Mouse (Mus musculus): Measurements from ENCODE around the gene Cgrrf1.
"Not testable (repeated sequence)": the region's sequence is repeated elsewhere in the genome, so short reads cannot be mapped to it uniquely, and the experiment has no call there.

Gene Cgrrf1

DNA sequence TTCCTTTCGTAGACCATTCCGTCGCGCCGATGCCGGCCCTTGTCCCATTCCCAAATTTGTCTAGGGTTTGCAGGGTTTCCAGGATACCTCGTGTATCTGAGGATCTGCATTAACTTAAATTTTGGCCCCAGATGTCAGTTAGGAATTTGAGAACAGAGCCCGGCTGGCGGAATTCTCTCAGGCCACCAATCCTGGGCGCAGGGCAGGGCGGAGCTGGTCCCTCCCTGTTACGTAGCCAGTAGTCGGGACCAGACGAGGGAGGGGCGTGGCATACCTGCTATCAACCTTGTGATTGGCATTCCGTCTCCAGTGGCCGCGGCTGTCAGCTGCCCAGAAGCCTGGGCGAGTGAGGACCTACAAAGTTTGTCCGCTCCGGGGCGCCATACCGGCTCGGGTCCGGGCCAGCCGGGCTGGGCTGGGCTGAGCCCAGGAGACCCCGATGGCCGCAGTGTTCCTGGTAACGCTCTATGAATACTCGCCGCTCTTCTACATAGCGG, at the start of gene Cgrrf1:
TSS of gene Cgrrf1 (plus strand) at position 289 of the 497 bp plus-strand sequence.
- DNase-seq (ENCODE audit: low spot score): peak; percentile 99

DNA sequence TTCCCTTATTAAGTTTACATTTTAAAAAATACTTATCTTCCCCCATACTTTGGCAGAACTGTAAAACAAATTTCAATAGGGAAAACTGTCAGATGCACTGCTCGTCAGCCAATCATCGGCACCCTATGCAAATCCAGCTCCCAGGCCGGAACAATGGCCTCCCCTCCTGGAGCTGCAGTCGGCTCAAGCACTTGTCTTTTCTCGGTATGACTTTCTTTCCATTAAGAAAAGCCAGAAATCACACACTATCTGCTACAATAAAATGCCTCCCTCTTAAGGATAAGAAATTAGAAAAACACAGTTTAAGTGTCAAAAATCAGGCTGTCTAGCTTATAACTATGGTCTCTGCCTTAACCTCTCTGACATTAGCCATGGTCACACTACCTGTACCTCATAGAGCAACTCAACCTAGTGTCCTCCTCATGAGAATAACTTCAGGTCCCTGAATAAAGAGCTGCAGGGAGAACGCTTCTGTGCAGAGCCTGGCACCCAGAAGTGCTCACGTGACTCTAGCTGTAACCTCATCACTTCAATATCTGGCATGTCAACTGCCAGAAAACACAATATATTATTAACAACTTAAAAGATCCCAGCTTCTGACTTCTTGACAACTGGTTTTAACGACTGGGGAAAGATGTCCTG, 49.6 kb upstream of the Cgrrf1 start:
- DNase-seq (ENCODE audit: low spot score): no peak

DNA sequence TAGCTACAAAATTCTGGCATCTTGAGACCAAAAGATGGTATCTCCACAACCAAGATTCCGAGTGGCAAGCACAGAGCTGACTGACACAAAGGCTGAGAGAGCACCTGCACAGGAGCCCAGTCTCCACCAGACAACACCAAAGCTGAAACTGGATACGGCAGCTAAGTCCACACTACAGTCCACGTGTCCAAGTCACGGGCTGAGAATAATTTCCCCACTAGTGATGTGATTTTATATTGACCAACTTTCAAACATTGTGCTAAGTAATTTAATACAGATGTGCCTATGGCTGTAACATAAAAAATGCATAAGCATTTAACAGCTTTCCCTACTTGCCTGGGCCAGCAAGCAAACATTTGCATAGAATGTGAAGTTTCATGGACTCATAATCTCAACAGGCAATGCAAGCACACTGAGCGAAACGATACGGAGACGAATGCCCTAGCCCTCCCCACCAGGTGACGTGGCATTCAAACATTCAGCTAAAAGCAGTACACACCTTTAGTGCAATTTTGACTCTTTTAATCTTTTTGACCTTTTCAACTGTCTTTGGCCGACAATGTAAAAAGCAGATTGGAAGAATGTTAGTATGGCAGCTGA, 48.5 kb upstream of the Cgrrf1 start:
- DNase-seq (ENCODE audit: low spot score): no peak

DNA sequence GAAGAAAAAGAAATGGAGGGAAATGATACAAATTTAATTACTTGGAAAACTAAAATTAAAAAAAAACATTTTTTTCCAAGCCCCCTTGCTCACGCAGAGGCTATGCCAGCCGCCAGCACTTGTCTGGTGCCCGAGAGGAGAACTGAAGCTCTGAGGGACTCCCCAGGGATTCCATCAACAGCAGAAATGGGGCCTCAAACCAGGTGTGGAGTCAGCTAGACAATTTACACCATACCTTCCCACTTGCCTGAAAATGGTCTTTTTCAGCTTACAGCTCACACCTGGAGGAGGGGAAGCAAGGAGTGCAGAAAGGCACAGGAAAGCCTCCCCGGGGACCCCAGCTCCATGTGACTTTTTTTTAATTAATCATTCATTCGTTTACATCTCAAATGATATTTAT, 46.7 kb upstream of the Cgrrf1 start:
- DNase-seq (ENCODE audit: low spot score): no peak

DNA sequence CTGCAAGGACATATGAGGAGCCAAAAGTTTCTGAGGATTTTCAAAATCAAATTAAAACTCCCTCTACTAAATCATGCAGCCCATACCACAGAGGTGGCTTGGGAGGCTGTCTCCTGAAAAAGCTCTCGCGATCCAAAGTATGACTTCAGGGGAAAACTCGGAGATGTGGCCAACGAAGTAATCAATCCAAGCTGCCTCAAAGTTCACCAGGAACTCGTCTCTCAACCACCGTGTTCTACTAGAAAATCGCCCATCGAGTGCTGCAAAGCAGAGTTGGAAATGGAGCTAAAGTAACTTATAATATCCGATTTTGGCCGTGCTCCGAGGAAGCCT, 44.5 kb upstream of the Cgrrf1 start:
- DNase-seq (ENCODE audit: low spot score): no peak

DNA sequence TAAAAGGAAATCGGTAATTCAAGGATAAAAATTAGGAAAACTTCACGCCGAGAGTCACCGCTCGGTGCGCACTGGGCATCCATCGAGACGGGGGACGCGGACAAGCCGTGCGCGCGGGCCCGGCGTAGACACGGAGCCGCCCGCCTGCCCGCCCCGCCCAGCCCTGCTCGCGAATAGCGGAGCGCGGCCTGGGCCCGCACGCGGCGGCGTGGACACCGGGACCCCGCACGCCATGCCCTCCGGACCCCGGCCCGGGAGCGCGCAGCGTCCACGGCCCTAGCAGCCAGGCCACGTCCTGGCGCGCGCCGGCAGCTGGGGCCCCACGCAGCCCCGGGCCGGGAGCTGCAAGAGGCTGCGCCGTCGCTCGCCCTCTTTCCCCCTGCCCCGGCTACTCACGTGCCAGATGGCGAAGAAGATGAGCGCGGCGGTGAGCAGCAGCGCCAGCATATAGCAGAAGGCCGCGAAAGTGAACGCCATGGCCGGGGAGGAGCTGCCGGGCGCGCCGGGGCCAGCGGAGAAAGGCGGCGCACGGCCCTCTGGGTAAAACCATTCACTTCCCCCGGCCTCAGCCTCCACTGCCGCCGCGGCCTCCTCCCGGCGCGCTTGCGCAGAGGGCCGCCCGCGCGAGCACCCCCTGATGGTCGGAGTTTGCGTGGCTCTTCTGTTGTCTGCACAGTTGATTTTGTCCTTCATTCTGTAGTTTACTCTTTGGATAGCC, 44.0 kb upstream of the Cgrrf1 start, which contains the start of gene Cnih1:
TSS of gene Cnih1 (minus strand) at position 625 of the 718 bp plus-strand sequence.
- peak; percentile 93 for DNase-seq (ENCODE audit: low spot score)

DNA sequence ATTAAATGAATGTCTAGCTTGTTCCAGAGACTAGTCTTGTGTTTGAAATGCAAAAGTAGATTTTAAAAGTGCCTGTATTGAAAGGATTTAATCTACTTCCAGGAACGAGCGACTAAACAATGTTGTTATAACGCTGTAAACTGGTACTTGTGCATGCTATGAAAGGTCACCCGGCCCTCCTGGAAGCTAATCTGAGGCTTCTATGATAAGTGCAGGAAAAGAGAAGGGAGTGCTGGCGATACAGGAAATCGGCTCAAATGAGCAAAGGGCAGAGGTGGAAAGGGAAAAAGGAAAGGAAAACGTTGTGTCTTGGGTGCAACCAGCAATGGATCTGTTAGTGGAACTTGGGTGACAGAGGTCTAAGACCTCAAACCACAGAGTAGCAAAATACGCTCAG, 43.4 kb upstream of the Cgrrf1 start:
- DNase-seq (ENCODE audit: low spot score): no peak

DNA sequence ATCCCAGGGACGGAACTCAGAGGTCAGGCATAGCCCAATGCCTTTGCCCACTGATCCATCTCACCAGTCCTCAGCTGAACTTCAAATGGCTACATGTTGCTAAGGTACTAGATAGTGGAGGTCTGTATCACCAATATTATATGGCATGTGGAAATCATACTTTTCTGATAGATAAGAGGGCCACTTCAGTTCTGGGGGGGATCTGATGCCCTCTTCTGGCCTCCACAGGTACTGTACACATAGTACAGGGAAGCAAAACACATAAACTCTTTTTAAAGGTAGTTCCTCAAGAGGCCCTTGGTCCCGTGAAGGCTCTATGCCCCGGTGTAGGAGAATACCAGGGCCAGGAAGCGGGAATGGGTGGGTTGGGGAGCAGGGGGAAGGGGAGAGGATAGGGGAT, 41.6 kb upstream of the Cgrrf1 start:
- DNase-seq (ENCODE audit: low spot score): peak; percentile 18

DNA sequence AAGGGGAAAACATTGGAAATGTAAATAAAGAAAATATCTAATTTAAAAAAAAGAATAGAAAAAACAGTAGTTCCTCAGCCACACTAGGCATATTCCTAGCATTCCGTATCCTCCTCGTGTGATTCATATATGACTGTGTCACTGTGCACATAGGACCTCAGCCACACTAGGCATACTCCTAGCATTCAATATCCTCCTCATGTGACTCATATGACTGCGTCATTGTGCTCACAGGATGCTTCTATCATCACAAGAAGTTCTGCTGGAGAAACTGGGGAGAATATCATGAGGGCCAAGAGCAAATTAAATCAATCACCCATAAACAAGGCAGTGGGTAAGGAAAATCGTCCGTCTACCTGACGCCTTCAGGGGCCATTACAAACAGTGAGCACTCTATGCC, 41.2 kb upstream of the Cgrrf1 start:
- no peak for DNase-seq (ENCODE audit: low spot score)

DNA sequence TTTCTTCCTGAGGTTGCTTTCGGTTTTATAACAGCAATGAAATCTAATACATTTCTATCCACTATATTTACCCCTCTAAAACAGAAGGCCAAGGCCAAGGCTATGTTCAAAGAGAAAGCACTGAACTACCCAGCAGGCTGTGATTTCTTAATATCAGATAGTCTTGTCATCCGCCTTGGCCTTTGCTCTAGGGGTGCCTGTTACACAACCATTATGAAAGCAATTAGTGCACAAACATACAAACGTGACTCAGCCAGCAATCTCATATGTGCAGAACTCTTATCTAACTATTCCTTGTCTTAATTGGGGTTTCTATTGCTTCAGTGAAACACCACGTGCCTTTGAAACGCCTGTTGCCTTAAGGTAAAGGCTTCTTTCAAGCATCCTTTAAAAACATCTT, 37.8 kb upstream of the Cgrrf1 start:
- DNase-seq (ENCODE audit: low spot score): no peak

DNA sequence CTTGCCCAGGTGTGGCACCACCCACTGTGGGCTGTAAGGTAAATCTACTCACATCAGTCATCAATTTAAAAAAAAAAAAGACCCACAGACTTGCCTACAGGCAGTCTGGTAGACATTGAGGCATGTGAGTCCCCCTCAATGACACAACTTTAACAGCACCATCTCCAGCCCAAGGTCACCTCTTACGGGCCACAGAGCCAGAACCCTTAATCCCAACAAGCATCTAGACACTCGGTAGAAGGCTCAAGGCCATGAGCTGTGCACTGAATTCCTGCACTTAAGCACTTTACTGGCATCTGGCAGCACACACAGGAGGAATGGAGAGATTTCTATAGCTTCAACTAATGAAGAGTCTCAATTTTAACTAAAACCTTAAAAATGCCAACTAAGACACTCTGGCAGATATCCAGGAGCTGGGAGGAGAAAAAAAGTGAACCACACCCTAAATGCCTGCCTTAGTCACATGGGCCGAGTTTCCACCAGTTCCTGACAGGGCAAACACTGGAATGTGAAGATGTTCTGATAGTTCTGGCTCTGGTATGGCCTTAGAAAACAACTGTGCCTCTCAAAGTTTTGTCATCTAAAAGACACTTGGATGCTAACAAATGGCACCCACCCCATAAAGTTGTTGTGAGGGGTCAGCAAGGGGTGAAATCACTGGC, 31.1 kb upstream of the Cgrrf1 start:
- no peak for DNase-seq (ENCODE audit: low spot score)

DNA sequence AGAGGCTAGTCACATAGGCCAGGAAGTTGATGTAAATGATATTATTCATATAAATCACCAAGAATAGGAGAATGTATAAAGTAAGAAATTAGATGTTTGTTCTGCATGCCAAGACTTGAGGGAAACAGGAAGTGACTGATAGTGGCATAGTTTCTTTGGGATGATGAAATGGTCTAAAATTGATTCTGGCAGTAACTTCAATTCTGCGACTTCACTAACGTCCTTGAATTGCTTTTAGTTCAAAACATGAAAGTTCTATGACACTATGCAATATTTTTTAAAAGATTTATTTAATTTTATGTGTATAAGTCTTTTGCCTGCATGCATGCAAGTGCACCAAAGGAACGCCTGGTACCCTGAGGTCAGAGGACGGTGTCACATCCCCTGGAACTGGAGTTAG, 28.7 kb upstream of the Cgrrf1 start:
- no peak for DNase-seq (ENCODE audit: low spot score)

DNA sequence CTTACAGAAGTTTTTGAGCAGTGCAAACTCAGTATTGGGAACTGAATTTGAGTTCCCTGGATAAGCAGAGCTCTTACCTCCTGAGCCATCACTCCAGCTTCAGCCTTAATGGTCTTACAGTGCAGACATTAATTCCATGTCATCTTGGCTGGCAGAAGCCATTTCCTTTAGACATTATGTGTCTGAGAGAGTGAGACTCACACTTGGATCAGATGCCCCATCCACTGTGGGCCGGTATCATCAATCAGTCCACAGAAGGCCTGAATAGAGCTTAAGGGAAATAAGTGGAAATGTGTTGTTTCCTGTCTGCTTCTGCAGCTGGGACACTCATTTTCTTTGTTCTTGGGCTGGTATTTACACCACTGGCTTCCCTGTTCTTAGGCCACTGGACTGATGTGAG, 28.1 kb upstream of the Cgrrf1 start:
- no peak for DNase-seq (ENCODE audit: low spot score)

DNA sequence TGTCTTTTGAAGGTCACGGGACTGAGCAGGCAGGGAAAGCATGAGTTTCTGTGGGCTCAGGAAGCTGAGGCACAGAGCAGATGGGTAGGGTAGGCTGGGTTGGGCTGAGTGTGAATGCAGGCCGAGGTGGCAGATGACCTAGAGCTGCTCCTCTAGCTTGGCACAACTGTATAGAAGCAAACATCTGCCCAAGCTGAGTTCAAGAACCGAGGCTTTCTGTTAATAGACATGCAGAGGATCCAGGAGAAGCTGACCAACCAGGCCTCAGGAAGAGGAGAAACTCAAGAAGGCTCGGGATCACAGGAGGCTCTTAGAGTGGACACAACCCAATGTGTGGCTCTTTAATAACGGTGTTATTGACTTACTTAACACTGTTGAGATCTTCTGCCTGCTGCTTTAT, 25.7 kb upstream of the Cgrrf1 start:
- DNase-seq (ENCODE audit: low spot score): no peak

DNA sequence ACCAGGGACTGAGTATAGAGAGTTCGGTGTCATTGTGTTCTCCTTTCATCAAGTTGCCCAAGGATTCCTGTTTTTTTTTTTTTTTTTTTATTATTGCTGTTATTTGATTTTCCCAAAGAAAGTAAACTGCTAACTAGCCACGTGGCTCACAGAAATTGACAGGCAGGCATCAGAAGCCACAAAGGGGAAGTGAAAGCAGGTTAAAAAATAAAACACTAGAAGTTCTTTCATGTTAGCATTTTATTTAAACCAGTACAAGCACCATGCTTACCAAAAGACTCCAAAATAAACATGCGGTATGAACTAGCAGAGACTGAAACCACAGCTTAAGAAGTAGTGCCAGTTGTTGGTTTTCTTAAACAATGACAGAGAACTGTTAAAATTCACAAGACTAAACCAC, 24.0 kb upstream of the Cgrrf1 start:
- no peak for DNase-seq (ENCODE audit: low spot score)

DNA sequence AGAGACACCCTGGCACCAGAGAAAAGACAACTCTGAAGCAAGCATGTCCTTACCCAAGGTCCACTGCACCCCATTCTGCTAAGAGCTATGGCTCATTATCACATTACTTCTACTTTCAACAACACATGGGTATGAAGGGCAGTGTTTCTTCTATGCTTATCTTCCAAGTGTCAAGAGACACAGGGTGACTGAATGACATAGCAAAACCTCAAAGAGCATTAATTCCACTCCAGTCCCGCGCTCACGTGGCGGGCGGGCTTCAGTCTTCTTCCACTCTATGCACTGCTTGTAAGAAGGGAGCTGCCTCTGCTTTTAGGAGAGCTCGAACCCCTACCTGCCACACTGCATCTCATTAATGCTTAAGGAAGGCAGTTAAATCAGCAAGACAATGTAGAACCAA, 16.3 kb upstream of the Cgrrf1 start:
- no peak for DNase-seq (ENCODE audit: low spot score)

DNA sequence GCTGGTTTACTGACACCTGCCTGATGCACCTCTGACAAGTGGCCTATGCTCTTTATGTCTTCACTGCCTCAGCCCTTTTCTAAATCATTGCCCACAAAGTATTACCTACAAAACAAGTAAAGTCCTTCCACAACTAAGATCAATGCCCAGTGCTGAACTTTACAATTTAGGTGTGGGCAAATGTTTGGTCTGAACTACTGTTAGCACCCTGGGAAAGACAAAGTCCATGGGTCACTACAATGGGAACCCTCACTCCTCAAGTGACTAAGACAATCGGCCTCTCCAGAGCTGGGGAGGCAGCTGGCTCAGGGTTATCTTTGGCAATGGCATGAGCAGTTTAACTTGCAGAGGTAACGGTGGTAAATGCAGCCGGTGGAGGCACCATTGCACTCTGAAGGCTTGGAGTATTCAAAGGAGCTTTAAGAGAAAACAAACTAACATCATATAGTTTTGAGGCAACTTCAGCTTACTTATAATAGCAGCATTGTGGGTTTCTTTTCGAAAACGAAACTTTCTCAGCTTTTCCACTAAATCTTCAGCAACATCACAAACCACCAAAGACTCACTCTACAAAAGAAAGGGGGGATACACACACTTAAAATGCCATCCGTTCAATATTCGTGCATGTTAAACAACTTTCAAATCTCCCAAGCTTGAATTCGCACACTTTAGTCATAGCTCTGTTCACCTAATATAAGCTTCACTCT, 14.9 kb upstream of the Cgrrf1 start:
- no peak for DNase-seq (ENCODE audit: low spot score)

DNA sequence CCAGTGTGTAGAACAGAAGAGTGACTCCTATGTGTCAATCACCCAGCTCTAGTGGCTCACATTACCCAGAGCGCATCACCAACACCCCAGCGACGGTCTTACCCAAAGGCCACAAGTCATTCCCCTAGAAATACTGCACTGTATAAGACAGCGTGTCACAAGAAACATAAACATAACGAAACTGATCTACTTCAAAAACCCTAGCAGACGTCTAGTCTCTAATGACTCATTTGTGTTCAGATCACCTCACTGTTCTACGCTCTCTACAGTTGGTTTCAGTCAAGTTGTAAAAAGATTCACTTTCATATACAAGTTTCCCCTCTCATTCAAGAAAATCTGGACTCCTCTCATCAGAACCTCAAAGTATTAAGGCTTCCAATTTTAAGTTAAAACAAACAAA, 13.2 kb upstream of the Cgrrf1 start:
- no peak for DNase-seq (ENCODE audit: low spot score)

DNA sequence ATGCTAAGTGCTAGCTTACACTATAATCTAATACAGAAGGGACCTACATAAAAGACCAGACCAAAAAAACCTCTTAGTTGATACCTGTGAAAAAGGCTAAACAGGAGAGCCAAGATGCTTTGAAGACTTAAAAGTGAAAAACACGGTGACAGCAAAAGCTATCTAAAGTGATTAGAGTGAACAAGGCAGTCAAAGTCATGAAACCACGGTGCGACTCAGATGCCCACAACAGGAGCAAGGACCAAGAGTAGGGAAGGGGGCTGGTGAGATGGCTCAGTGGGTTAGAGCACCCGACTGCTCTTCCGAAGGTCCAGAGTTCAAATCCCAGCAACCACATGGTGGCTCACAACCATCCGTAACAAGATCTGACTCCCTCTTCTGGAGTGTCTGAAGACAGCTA, 12.0 kb upstream of the Cgrrf1 start:
- DNase-seq (ENCODE audit: low spot score): not testable (repeated sequence)

DNA sequence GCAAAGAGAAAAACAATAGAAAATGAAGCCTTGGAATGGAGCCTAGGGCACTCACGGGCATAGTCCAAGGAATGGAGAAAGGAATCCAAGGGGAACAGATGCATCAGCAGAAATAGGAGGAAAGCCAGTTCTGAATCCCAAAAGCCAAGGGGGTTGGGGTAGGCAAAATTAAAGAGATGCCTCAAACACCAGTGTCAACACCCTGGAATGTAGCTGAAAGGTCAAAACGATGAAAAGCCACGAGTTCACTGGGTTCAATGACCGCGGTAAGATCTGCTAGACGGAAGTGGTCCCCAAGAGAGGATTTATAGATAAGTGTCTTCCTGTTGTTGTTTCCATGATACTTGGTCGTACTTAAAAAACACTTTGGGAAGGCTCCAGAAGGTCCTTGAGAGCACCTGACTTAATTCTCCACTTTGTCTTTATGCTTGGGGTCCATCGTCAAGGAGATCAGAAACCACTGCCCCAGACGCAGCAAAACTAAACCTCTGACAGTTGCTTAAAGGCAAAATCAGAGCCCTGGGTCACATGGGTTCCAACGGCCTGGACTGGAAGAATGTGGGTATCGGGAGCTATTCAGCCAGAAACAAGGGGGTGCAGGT, 10.6 kb upstream of the Cgrrf1 start:
- peak; percentile 61 for DNase-seq (ENCODE audit: low spot score)

DNA sequence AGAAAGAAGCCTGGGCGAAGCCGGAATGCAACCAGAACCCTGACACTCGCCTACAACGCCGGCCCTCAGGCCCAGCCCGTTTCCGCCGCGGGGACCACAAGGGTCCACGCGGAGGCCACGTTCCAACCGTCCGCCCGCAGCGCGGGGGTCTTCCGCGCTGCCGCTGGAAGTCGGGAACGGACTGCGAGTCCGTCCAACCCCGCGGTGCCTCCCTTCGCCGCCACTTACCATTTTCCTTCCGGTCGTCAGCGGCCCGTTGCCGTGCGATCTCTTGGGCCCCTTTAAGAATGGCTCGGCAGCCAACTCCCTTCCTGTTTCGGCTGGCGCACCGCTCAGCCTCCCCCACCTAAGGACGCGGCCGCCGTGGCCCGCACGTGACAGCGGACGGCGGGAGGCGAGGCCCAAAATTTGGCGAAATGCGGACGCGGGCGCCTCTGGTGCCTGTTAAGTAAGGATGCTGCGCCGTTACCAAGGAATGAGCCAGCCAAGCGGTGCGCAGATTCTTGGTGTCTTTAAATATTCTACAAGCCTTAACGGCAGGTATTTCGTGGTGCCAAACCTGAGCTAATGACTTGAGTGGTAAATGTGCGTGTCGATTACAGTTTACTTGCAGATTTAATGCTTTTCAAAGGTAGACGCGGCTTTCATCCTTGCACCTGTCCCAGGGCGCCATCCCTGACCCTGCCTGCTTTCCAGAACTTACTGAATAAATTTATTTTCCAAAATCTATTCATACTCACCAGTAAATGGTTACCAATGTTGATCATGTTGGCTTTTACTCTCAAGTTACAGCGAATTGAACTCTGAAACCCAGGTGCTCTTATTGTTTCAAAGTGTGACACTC, 9.8 kb upstream of the Cgrrf1 start, which contains the start of gene Gmfb:
TSS of gene Gmfb (minus strand) at position 370 of the 844 bp plus-strand sequence.
- peak; percentile 94 for DNase-seq (ENCODE audit: low spot score)

Data from embryo, embryonic 10.5 days (tissue).